Mouse (Mus musculus): Measurements from ENCODE around the gene Cpne6. TPM values are rescaled to one million over a fixed set of nuclear protein-coding genes. Genes with fewer than 3 reads are reported as not detected.

Cpne6 gene
- total and polyA plus RNA-seq, 3 experiments, result 0.25 TPM; not detected in 2

- TF ChIP-seq POLR2A (IDR thresholded peaks at IDR 0.05; ENCODE audit: insufficient read depth, low read depth, low read length), result no peak
- TF ChIP-seq CTCF (IDR thresholded peaks at IDR 0.05), result no peak
- TF ChIP-seq EP300 (IDR thresholded peaks at IDR 0.05; ENCODE audit: insufficient read depth, low read depth, low read length), result no peak
- no peaks in the 10 kb centered on the region for H3K79me2 ChIP-seq (replicated peaks; ENCODE audit: control insufficient read depth, insufficient read depth, low read length)
- no peak for DNase-seq
- H3K9ac ChIP-seq (ENCODE audit: low read depth, low read length), result no peak overlapping the region
- intact Hi-C loops (cut with DNase I), result no loop called here
- H3K27me3 ChIP-seq (ENCODE audit: control insufficient read depth, insufficient read depth, low read length), result no peaks in the 10 kb centered on the region
- 33% methylated on average over 3 of the region's 3 CpGs for WGBS
- H3K27ac ChIP-seq, result no peak overlapping the region
- H3K4me3 ChIP-seq, result no peak overlapping the region
- H3K4me1 ChIP-seq (ENCODE audit: control insufficient read depth, insufficient read depth, low read length), result no peaks in the 10 kb centered on the region
- no peaks in the 10 kb centered on the region for H3K36me3 ChIP-seq (ENCODE audit: control insufficient read depth, insufficient read depth, low read length)
Measured at GRCm38 (mm10) chr14:55492103-55492502, 18.1 kb upstream of the Cpne6 start.

GRCm38 (mm10) chr14:55495509-55496240 lies 14.6 kb upstream of the Cpne6 start:
- Histone ChIP-seq H3K4me1 (ENCODE audit: control insufficient read depth, insufficient read depth, low read length) (no peaks in the 10 kb centered on the region; the same call in 1 of the 2 replicates), H3K4me3 (no peak overlapping the region), H3K27me3 (ENCODE audit: control insufficient read depth, insufficient read depth, low read length) (no peaks in the 10 kb centered on the region), H3K36me3 (ENCODE audit: control insufficient read depth, insufficient read depth, low read length) (no peaks in the 10 kb centered on the region), H3K27ac (no peak overlapping the region), H3K79me2 (replicated peaks; ENCODE audit: control insufficient read depth, insufficient read depth, low read length) (no peaks in the 10 kb centered on the region), H3K9ac (ENCODE audit: low read depth, low read length) (no peak overlapping the region)
- DNase-seq, result no peak
- intact Hi-C loops (cut with DNase I), result loop anchor here (2.0 to 5.0 kb wide), 2 partner anchors 41 to 107 kb away; partner anchors contain the start of gene Irf9
- TF ChIP-seq EP300 (IDR thresholded peaks at IDR 0.05; ENCODE audit: insufficient read depth, low read depth, low read length) (no peak), POLR2A (IDR thresholded peaks at IDR 0.05; ENCODE audit: insufficient read depth, low read depth, low read length) (no peak), CTCF (IDR thresholded peaks at IDR 0.05) (no peak)
- 67% methylated on average over 20 of the region's 20 CpGs for WGBS

GRCm38 (mm10) chr14:55496761-55497448 lies 13.3 kb upstream of the Cpne6 start:
- Histone ChIP-seq H3K36me3 (ENCODE audit: control insufficient read depth, insufficient read depth, low read length) (no peaks in the 10 kb centered on the region), H3K79me2 (replicated peaks; ENCODE audit: control insufficient read depth, insufficient read depth, low read length) (no peaks in the 10 kb centered on the region), H3K27ac (no peak overlapping the region), H3K27me3 (ENCODE audit: control insufficient read depth, insufficient read depth, low read length) (no peaks in the 10 kb centered on the region), H3K4me3 (no peak overlapping the region), H3K4me1 (ENCODE audit: control insufficient read depth, insufficient read depth, low read length) (no peaks in the 10 kb centered on the region; the same call in 1 of the 2 replicates), H3K9ac (ENCODE audit: low read depth, low read length) (no peak overlapping the region)
- no peak for DNase-seq
- no peak for TF ChIP-seq CTCF (IDR thresholded peaks at IDR 0.05)
- TF ChIP-seq EP300 (IDR thresholded peaks at IDR 0.05; ENCODE audit: insufficient read depth, low read depth, low read length), result no peak
- no peak for TF ChIP-seq POLR2A (IDR thresholded peaks at IDR 0.05; ENCODE audit: insufficient read depth, low read depth, low read length)
- intact Hi-C loops (cut with DNase I), result loop anchor here (1.0 to 5.0 kb wide), 3 partner anchors 40 to 105 kb away; partner anchors contain the start of gene Irf9
- WGBS, result 65% methylated on average over 16 of the region's 16 CpGs

- peak; percentile 82 to 93 for DNase-seq
- H3K27ac ChIP-seq, result no peak overlapping the region
- no peaks in the 10 kb centered on the region for H3K36me3 ChIP-seq (ENCODE audit: control insufficient read depth, insufficient read depth, low read length)
- H3K79me2 ChIP-seq (replicated peaks; ENCODE audit: control insufficient read depth, insufficient read depth, low read length), result no peaks in the 10 kb centered on the region
- no peaks in the 10 kb centered on the region; the same call in 1 of the 2 replicates for H3K4me1 ChIP-seq (ENCODE audit: control insufficient read depth, insufficient read depth, low read length)
- H3K4me3 ChIP-seq, result no peak overlapping the region
- 0 out of 2 replicates have a peak, but pooled peaks have one; percentile 72 for TF ChIP-seq EP300 (IDR thresholded peaks at IDR 0.05; ENCODE audit: insufficient read depth, low read depth, low read length)
- TF ChIP-seq POLR2A (IDR thresholded peaks at IDR 0.05; ENCODE audit: insufficient read depth, low read depth, low read length), result no peak
- peak; percentile 86 for TF ChIP-seq CTCF (IDR thresholded peaks at IDR 0.05)
- intact Hi-C loops (cut with DNase I), result loop anchor here (1.0 to 5.0 kb wide), 3 partner anchors 39 to 105 kb away; partner anchors contain the start of gene Irf9
- 35% methylated on average over 6 of the region's 6 CpGs for WGBS
- H3K27me3 ChIP-seq (ENCODE audit: control insufficient read depth, insufficient read depth, low read length), result no peaks in the 10 kb centered on the region
- 0 out of 2 replicates have a peak overlapping the region, but pooled peaks have one; percentile 14 for H3K9ac ChIP-seq (ENCODE audit: low read depth, low read length)
Measured at GRCm38 (mm10) chr14:55497449-55497821, 12.8 kb upstream of the Cpne6 start.

DNA sequence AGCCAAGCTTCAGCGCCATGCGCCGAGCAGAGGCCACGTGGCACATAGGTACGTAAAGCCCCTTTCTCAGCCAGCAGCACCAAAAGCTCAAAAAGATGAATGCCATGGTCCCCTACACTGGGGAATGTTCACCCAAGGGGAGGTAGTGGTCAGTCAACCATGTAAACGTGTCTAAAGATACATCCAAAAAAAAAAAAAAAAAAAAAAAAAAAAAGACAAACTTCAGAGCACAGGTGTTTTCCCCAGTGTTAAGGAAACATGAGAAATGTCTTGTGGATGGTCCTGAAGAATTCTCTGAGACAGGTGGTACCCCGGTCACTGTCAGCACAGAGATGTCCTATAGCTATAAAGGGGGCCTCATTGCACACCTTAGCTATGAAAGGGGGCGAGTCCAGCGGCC lies 4.6 kb upstream of the Cpne6 start:
- intact Hi-C loops (cut with DNase I), result no loop called here
- Histone ChIP-seq H3K27ac (no peak overlapping the region), H3K9ac (ENCODE audit: low read depth, low read length) (no peak overlapping the region), H3K4me1 (ENCODE audit: control insufficient read depth, insufficient read depth, low read length) (no peaks in the 10 kb centered on the region), H3K4me3 (no peak overlapping the region), H3K79me2 (replicated peaks; ENCODE audit: control insufficient read depth, insufficient read depth, low read length) (no peaks in the 10 kb centered on the region), H3K27me3 (ENCODE audit: control insufficient read depth, insufficient read depth, low read length) (no peaks in the 10 kb centered on the region), H3K36me3 (ENCODE audit: control insufficient read depth, insufficient read depth, low read length) (no peaks in the 10 kb centered on the region)
- no peak for TF ChIP-seq EP300 (IDR thresholded peaks at IDR 0.05; ENCODE audit: insufficient read depth, low read depth, low read length)
- TF ChIP-seq POLR2A (IDR thresholded peaks at IDR 0.05; ENCODE audit: insufficient read depth, low read depth, low read length), result no peak
- TF ChIP-seq CTCF (IDR thresholded peaks at IDR 0.05), result no peak
- DNase-seq, result no peak
- 88% methylated on average over 9 of the region's 9 CpGs for WGBS
